Mouse (Mus musculus) intestine, postnatal 0 days (tissue): Measurements from ENCODE around the gene Gnai3. TPM values are rescaled to one million over a fixed set of nuclear protein-coding genes. Genes with fewer than 3 reads are reported as not detected.

Experiments used
- ATAC-seq: fragments of 200-750 bp; cut with Nextera tagmentation; 2 replicates; pipeline ENCODE4 v1.8.0; 2017; ENCODE audit warnings: mild to moderate bottlenecking, moderate TSS enrichment, moderate library complexity
- H3K27ac ChIP-seq: fragments of 300-500 bp; sonication (generic); 2 replicates; pipeline ENCODE4 v1.5.1; 2014; ENCODE audit warnings: mild to moderate bottlenecking, low read depth, low read length, moderate library complexity
- H3K27me3 ChIP-seq: fragments of 300-500 bp; sonication (generic); replicated peaks from 2 replicates; pipeline ENCODE4 v1.6.1; 2014; ENCODE audit warnings: low read length, mixed read lengths; ENCODE audit not compliant: control insufficient read depth, insufficient read depth
- H3K36me3 ChIP-seq: fragments of 300-500 bp; sonication (generic); 2 replicates; pipeline ENCODE4 v1.6.1; 2014; ENCODE audit warnings: mild to moderate bottlenecking, moderate library complexity; ENCODE audit not compliant: control insufficient read depth, insufficient read depth
- H3K4me1 ChIP-seq: fragments of 300-500 bp; sonication (generic); replicated peaks from 2 replicates; pipeline ENCODE4 v1.6.1; 2014; ENCODE audit warnings: antibody characterized with exemption, low read length, mixed read lengths; ENCODE audit not compliant: control insufficient read depth, insufficient read depth
- H3K4me2 ChIP-seq: fragments of 300-500 bp; sonication (generic); replicated peaks from 2 replicates; pipeline ENCODE4 v1.6.1; 2014; ENCODE audit warnings: low read depth, mild to moderate bottlenecking, moderate library complexity
- H3K4me3 ChIP-seq: fragments of 300-500 bp; sonication (generic); 2 replicates; pipeline ENCODE4 v1.5.1; 2014; ENCODE audit warnings: low read depth, low read length
- H3K9ac ChIP-seq: fragments of 300-500 bp; sonication (generic); 2 replicates; pipeline ENCODE4 v1.6.1; 2014; ENCODE audit warnings: mild to moderate bottlenecking, low read depth, low read length
- H3K9me3 ChIP-seq: fragments of 300-500 bp; sonication (generic); 2 replicates; pipeline ENCODE4 v1.6.1; 2016; ENCODE audit warnings: mixed run types; ENCODE audit not compliant: control insufficient read depth
- CTCF ChIP-seq: sonication (generic); IDR thresholded peaks from 2 replicates; pipeline ENCODE4 v1.5.1; 2016; ENCODE audit warnings: low read depth, mild to moderate bottlenecking, control low read depth, antibody characterized with exemption, moderate library complexity
- WGBS: fragments of 180-500 bp; shearing (Covaris S2); extraction: QIAGEN DNeasy Blood & Tissue Kit; methylation state at CpG from one replicate; pipeline ENCODE4 v1.1.7; 2014; 5-methylcytosine and 5-hydroxymethylcytosine counted together
- polyA plus RNA-seq: library from polyadenylated mRNA; unstranded; fragments of >200 nt; fragmentation: Nextera tagmentation; extraction: Ambion mirVana; gene quantifications from 2 replicates; pipeline ENCODE4 v1.2.1, GENCODE M21; 2015

Gnai3 gene
- polyA plus RNA-seq, 1 experiment from 2014 or later = 101 TPM

- H3K4me2 ChIP-seq = no peak overlapping the region
- 46% methylated on average over 1 of the region's 1 CpGs for WGBS
- no peak overlapping the region for H3K4me3 ChIP-seq
- no peak for TF ChIP-seq CTCF
- H3K4me1 ChIP-seq = peaks cover 15% of the 10 kb centered on the region
- H3K27me3 ChIP-seq = no peaks in the 10 kb centered on the region
- no peaks in the 10 kb centered on the region for H3K36me3 ChIP-seq
- no peaks in the 10 kb centered on the region for H3K9me3 ChIP-seq
- peak overlapping the region; percentile 77 for H3K27ac ChIP-seq
- no peak overlapping the region for H3K9ac ChIP-seq
- peak; percentile 37 for ATAC-seq
Measured at GRCm38 (mm10) chr3:108131821-108132220, 14.1 kb downstream of the Gnai3 start.

GRCm38 (mm10) chr3:108131216-108131615 is 14.7 kb downstream of the Gnai3 start:
- Histone ChIP-seq H3K27me3 (no peaks in the 10 kb centered on the region), H3K36me3 (no peaks in the 10 kb centered on the region), H3K27ac (peak overlapping the region; percentile 77), H3K9ac (no peak overlapping the region), H3K4me1 (peaks cover 15% of the 10 kb centered on the region), H3K4me3 (no peak overlapping the region), H3K4me2 (peak overlapping the region; percentile 6; the same call in 1 of the 2 replicates), H3K9me3 (no peaks in the 10 kb centered on the region)
- TF ChIP-seq CTCF = no peak
- 52% methylated on average over 5 of the region's 5 CpGs for WGBS
- ATAC-seq = peak; percentile 73

GRCm38 (mm10) chr3:108129804-108130203 is 16.1 kb downstream of the Gnai3 start:
- WGBS = 54% methylated on average over 4 of the region's 4 CpGs
- no peaks in the 10 kb centered on the region for H3K36me3 ChIP-seq
- no peak overlapping the region; the same call in 1 of the 2 replicates for H3K27ac ChIP-seq
- no peak for ATAC-seq
- no peak for TF ChIP-seq CTCF
- H3K9ac ChIP-seq = no peak overlapping the region
- no peak overlapping the region for H3K4me3 ChIP-seq
- no peaks in the 10 kb centered on the region for H3K27me3 ChIP-seq
- H3K4me1 ChIP-seq = peaks cover 15% of the 10 kb centered on the region
- H3K9me3 ChIP-seq = no peaks in the 10 kb centered on the region
- H3K4me2 ChIP-seq = no peak overlapping the region

- 73% methylated on average over 4 of the region's 4 CpGs for WGBS
- Histone ChIP-seq H3K9ac (no peak overlapping the region), H3K4me2 (no peak overlapping the region), H3K4me3 (no peak overlapping the region), H3K36me3 (no peaks in the 10 kb centered on the region), H3K9me3 (no peaks in the 10 kb centered on the region), H3K4me1 (peaks cover 15% of the 10 kb centered on the region), H3K27ac (peak overlapping the region; percentile 29; the same call in 1 of the 2 replicates), H3K27me3 (no peaks in the 10 kb centered on the region)
- ATAC-seq = no peak
- TF ChIP-seq CTCF = no peak
Measured at GRCm38 (mm10) chr3:108129367-108129766, 16.6 kb downstream of the Gnai3 start.

GRCm38 (mm10) chr3:108128520-108128919 is 17.4 kb downstream of the Gnai3 start:
- Histone ChIP-seq H3K9ac (no peak overlapping the region), H3K27ac (no peak overlapping the region), H3K4me2 (no peak overlapping the region), H3K27me3 (no peaks in the 10 kb centered on the region), H3K36me3 (no peaks in the 10 kb centered on the region), H3K4me3 (no peak overlapping the region), H3K9me3 (no peaks in the 10 kb centered on the region), H3K4me1 (peaks cover 15% of the 10 kb centered on the region)
- no peak for ATAC-seq
- TF ChIP-seq CTCF = no peak
- WGBS = 56% methylated on average over 5 of the region's 5 CpGs

- Histone ChIP-seq H3K27me3 (no peaks in the 10 kb centered on the region), H3K27ac (no peak overlapping the region), H3K9ac (no peak overlapping the region), H3K4me1 (peaks cover 11% of the 10 kb centered on the region; the same call in 1 of the 2 replicates), H3K4me2 (no peak overlapping the region), H3K36me3 (peaks cover 10% of the 10 kb centered on the region; the same call in 1 of the 2 replicates), H3K4me3 (no peak overlapping the region), H3K9me3 (no peaks in the 10 kb centered on the region)
- no peak for TF ChIP-seq CTCF
- no peak for ATAC-seq
- 49% methylated on average over 3 of the region's 3 CpGs for WGBS
Measured at GRCm38 (mm10) chr3:108126327-108126726, 19.6 kb downstream of the Gnai3 start.

GRCm38 (mm10) chr3:108124131-108124530 is 21.8 kb downstream of the Gnai3 start:
- WGBS = 21% methylated on average over 1 of the region's 1 CpGs
- Histone ChIP-seq H3K9ac (no peak overlapping the region), H3K9me3 (no peaks in the 10 kb centered on the region), H3K4me3 (no peak overlapping the region), H3K27me3 (no peaks in the 10 kb centered on the region), H3K4me2 (no peak overlapping the region), H3K27ac (no peak overlapping the region; the same call in 1 of the 2 replicates), H3K4me1 (peaks cover 2% of the 10 kb centered on the region; the same call in 1 of the 2 replicates), H3K36me3 (peaks cover 22% of the 10 kb centered on the region; the same call in 1 of the 2 replicates)
- ATAC-seq = peak; percentile 76
- no peak for TF ChIP-seq CTCF
